Mouse (Mus musculus) central nervous system, embryonic 18 days (tissue): ENCODE data around the gene Vmn2r95. TPM values are rescaled to one million over a fixed set of nuclear protein-coding genes. Genes with fewer than 3 reads are reported as not detected.

Experiments used
- polyA plus RNA-seq: library from polyadenylated mRNA; depleted of rRNA; stranded (reverse); fragments of >200 nt; gene quantifications from 2 replicates; pipeline ENCODE4 v1.2.3, GENCODE M21; 2012; rRNA removed

Vmn2r95 gene
- polyA plus RNA-seq, result not detected in 2 replicates

GRCm38 (mm10) chr17:18423778-18424177 is at the start of gene Vmn2r95:
Gene Vmn2r95 (plus strand): TSS chr17:18424078.

Other genes with a start within 250 kb of the Vmn2r95 start
- not detected in 2 replicates for gene Vmn2r94, start 146.3 kb upstream of the Vmn2r95 start, polyA plus RNA-seq
- gene Vmn2r93, start 126.0 kb upstream of the Vmn2r95 start, polyA plus RNA-seq, result not detected in 2 replicates
- not detected in 2 replicates for gene Vmn2r96, start 149.1 kb downstream of the Vmn2r95 start, polyA plus RNA-seq